Mouse (Mus musculus) myocyte (in vitro differentiated cells): ENCODE measurements at regions not wholly inside any gene's neighbourhood (a gene's known extent, or its start where the extent isn't known, plus 50 kb on each side); places are given as distances from the start of the nearest gene placed in this dataset.

ENCODE experiments used
- MAX ChIP-seq: IDR thresholded peaks from one replicate; pipeline ENCODE4 v1.6.1; 2011; ENCODE audit warnings: low read depth, mild to moderate bottlenecking, control low read depth
- MYOD1 ChIP-seq, 3 experiments: IDR thresholded peaks; one replicate each; pipeline ENCODE4 v1.6.1; 2011; ENCODE audit warnings: control low read depth in 2 of 3, low read depth in 2 of 3, mild to moderate bottlenecking in 2 of 3, moderate library complexity in 1 of 3; ENCODE audit not compliant: insufficient read length in 2 of 3, control insufficient read depth in 1 of 3
- POLR2A ChIP-seq: IDR thresholded peaks from one replicate; pipeline ENCODE4 v1.6.1; 2011; ENCODE audit warnings: low read depth, mild to moderate bottlenecking, control low read depth, moderate library complexity; ENCODE audit not compliant: insufficient read length
- POLR2AphosphoS2 ChIP-seq: IDR thresholded peaks from one replicate; pipeline ENCODE4 v1.6.1; 2011; ENCODE audit warnings: low read depth, control low read depth; ENCODE audit not compliant: insufficient read length
- TCF12 ChIP-seq: IDR thresholded peaks from one replicate; pipeline ENCODE4 v1.6.1; 2011; ENCODE audit warnings: mild to moderate bottlenecking, control low read depth; ENCODE audit not compliant: poor library complexity, insufficient read depth, severe bottlenecking
- USF1 ChIP-seq: IDR thresholded peaks from one replicate; pipeline ENCODE4 v1.6.1; 2011; ENCODE audit warnings: low read depth, mild to moderate bottlenecking, control low read depth, moderate library complexity

- TF ChIP-seq POLR2AphosphoS2 (no peak), POLR2A (no peak), MAX (no peak), MYOD1 (IDR thresholded peaks at IDR 0.05; ENCODE audit: control insufficient read depth in 1 of 3, insufficient read length in 2 of 3, low read depth in 2 of 3) (no peak), USF1 (no peak), TCF12 (no peak)
These were observed 800.3 kb upstream of the Jmjd1c start for GRCm38 (mm10) chr10:66295628-66296027.
